ENCODE assay signal across 10 mouse cellular contexts in the genomic region with DNA sequence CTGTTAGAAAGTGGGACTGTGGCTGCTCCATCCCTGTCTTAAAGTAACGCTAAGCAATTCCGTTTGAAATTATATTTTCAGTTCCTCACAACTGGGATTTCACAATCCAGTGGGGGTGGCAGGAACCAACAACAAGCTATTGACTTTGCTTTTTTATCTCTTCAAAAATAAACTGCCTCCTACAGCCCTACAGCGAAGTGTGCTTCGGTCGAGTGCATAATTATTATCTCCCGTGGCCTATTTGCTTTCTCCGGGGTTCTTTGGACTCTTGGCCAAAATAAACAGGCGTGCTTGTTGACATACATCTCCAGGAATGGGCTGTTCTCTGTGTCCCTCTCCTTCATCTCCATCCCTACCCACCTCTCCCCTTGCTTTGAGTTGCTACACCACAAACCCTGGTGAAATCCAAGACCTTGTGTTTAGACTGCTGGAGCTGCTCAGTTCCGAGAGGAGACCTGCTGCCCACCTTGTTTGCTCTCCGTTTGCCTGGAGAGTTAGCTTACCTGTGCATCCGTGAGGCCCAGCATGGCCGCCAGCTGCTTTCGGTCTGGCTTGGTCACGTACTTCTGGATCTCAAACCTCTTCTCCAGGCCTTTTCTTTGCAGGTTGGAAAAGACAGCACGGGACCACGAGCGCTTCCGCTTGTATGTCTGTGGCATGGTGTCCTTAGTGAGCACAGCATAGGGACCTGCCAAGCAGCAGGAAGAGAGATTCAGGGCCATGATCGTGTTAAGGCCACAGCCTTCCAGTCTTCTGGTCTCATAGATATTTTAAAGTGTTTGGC. TPM values are rescaled to one million over a fixed set of nuclear protein-coding genes. Genes with fewer than 3 reads are reported as not detected.
DNase-seq lines count a peak whose midpoint lies in the region; ATAC-seq lines count a peak whose summit lies in the region.
"Had no signal": no experiment of that assay in that cellular context is flagged by ENCODE, and none has a peak within 500 bp of the region (broad histone marks: within the 10 kb centered on the region; RNA-seq: fewer than 3 reads in every experiment).

No protein-coding gene starts in this region.

- H3K36me3 ChIP-seq in midbrain, embryonic 11.5 days (ENCODE audit: control insufficient read depth, insufficient read depth, low read length), result no peaks in the 10 kb centered on the region
- H3K36me3 ChIP-seq in midbrain, embryonic 13.5 days, result no peaks in the 10 kb centered on the region
- no peaks in the 10 kb centered on the region for H3K36me3 ChIP-seq in heart, embryonic 13.5 days
- H3K36me3 ChIP-seq in liver, embryonic 15.5 days (replicated peaks), result no peaks in the 10 kb centered on the region
- H3K36me3 ChIP-seq in stomach, embryonic 14.5 days (ENCODE audit: control insufficient read depth, insufficient read depth, low read length), result no peaks in the 10 kb centered on the region
- H3K36me3 ChIP-seq in forebrain, embryonic 11.5 days (ENCODE audit: control insufficient read depth, insufficient read depth, low read length), result no peaks in the 10 kb centered on the region
- H3K36me3 ChIP-seq: midbrain, embryonic 12.5 days had no signal

- H3K9ac ChIP-seq in midbrain, embryonic 11.5 days (ENCODE audit: low read length), result no peak overlapping the region
- no peak overlapping the region for H3K9ac ChIP-seq in midbrain, embryonic 13.5 days (replicated peaks)
- peak overlapping the region; percentile 87; the same call in 1 of the 2 replicates for H3K9ac ChIP-seq in heart, embryonic 13.5 days
- no peak overlapping the region; the same call in 1 of the 2 replicates for H3K9ac ChIP-seq in liver, embryonic 15.5 days
- peak overlapping the region; percentile 28; the same call in 1 of the 2 replicates for H3K9ac ChIP-seq in stomach, embryonic 14.5 days (replicated peaks; ENCODE audit: low read depth, low read length)
- no peak overlapping the region for H3K9ac ChIP-seq in forebrain, embryonic 11.5 days (ENCODE audit: low read length)
- H3K9ac ChIP-seq: forebrain, embryonic 13.5 days; midbrain, embryonic 12.5 days had no signal

- H3K4me2 ChIP-seq in midbrain, embryonic 11.5 days, result no peak overlapping the region
- no peak overlapping the region for H3K4me2 ChIP-seq in midbrain, embryonic 13.5 days (replicated peaks)
- peak overlapping the region; percentile 78 for H3K4me2 ChIP-seq in heart, embryonic 13.5 days
- H3K4me2 ChIP-seq in liver, embryonic 15.5 days, result peak overlapping the region; percentile 89
- H3K4me2 ChIP-seq in stomach, embryonic 14.5 days (replicated peaks; ENCODE audit: low read depth, low read length), result peak overlapping the region; percentile 28
- no peak overlapping the region for H3K4me2 ChIP-seq in forebrain, embryonic 11.5 days (ENCODE audit: low read depth, low read length, severe bottlenecking)
- H3K4me2 ChIP-seq: forebrain, embryonic 13.5 days; midbrain, embryonic 12.5 days had no signal

- peak; percentile 96 for DNase-seq in midbrain, embryonic 11.5 days (ENCODE audit: low spot score, missing footprints)
- no peak for DNase-seq in thymus, postnatal 25 days
- no peak for DNase-seq in ovary, adult 18-20 months (ENCODE audit: low spot score)
- DNase-seq in forebrain, embryonic 11.5 days (ENCODE audit: low spot score), result no peak

- no peaks in the 10 kb centered on the region for H3K9me3 ChIP-seq in midbrain, embryonic 11.5 days (ENCODE audit: control insufficient read depth, low read length)
- H3K9me3 ChIP-seq in midbrain, embryonic 13.5 days, result no peaks in the 10 kb centered on the region
- H3K9me3 ChIP-seq in heart, embryonic 13.5 days, result no peaks in the 10 kb centered on the region
- no peaks in the 10 kb centered on the region for H3K9me3 ChIP-seq in liver, embryonic 15.5 days (replicated peaks)
- H3K9me3 ChIP-seq in stomach, embryonic 14.5 days (ENCODE audit: control insufficient read depth, low read depth, low read length), result no peaks in the 10 kb centered on the region
- no peaks in the 10 kb centered on the region for H3K9me3 ChIP-seq in forebrain, embryonic 11.5 days (ENCODE audit: control insufficient read depth, low read length)
- H3K9me3 ChIP-seq: forebrain, embryonic 13.5 days; midbrain, embryonic 12.5 days had no signal

- no peak for ATAC-seq in midbrain, embryonic 11.5 days (ENCODE audit: low FRiP score)
- no peak for ATAC-seq in midbrain, embryonic 13.5 days
- no peak for ATAC-seq in heart, embryonic 13.5 days (ENCODE audit: extremely low read depth, insufficient number of reproducible peaks, low FRiP score, low TSS enrichment)
- no peak for ATAC-seq in liver, embryonic 15.5 days (ENCODE audit: insufficient read depth)
- no peak for ATAC-seq in stomach, embryonic 14.5 days (ENCODE audit: insufficient number of reproducible peaks, insufficient read depth, low FRiP score, low read depth)
- no peak for ATAC-seq in forebrain, embryonic 11.5 days (replicated peaks; ENCODE audit: low FRiP score)
- ATAC-seq: forebrain, embryonic 13.5 days had no signal

- peaks cover 86% of the 10 kb centered on the region for H3K27me3 ChIP-seq in midbrain, embryonic 11.5 days (ENCODE audit: control insufficient read depth, insufficient read depth, low read length)
- peaks cover 98% of the 10 kb centered on the region for H3K27me3 ChIP-seq in midbrain, embryonic 13.5 days
- H3K27me3 ChIP-seq in heart, embryonic 13.5 days (replicated peaks), result peaks cover 93% of the 10 kb centered on the region
- H3K27me3 ChIP-seq in liver, embryonic 15.5 days, result peaks cover 100% of the 10 kb centered on the region
- peaks cover 60% of the 10 kb centered on the region for H3K27me3 ChIP-seq in stomach, embryonic 14.5 days (ENCODE audit: control insufficient read depth, insufficient read depth, low read length)
- H3K27me3 ChIP-seq in forebrain, embryonic 11.5 days (ENCODE audit: control insufficient read depth, insufficient read depth, low read length), result peaks cover 93% of the 10 kb centered on the region

- peaks cover 16% of the 10 kb centered on the region for H3K4me1 ChIP-seq in midbrain, embryonic 11.5 days (ENCODE audit: control insufficient read depth, insufficient read depth, low read length)
- H3K4me1 ChIP-seq in midbrain, embryonic 13.5 days (replicated peaks), result peaks cover 31% of the 10 kb centered on the region
- H3K4me1 ChIP-seq in heart, embryonic 13.5 days, result peaks cover 47% of the 10 kb centered on the region
- H3K4me1 ChIP-seq in liver, embryonic 15.5 days (replicated peaks), result peaks cover 38% of the 10 kb centered on the region
- peaks cover 10% of the 10 kb centered on the region for H3K4me1 ChIP-seq in stomach, embryonic 14.5 days (ENCODE audit: control insufficient read depth, insufficient read depth, low read length)
- peaks cover 7% of the 10 kb centered on the region; the same call in 1 of the 2 replicates for H3K4me1 ChIP-seq in forebrain, embryonic 11.5 days (replicated peaks; ENCODE audit: control insufficient read depth, insufficient read depth, low read length)

- H3K4me3 ChIP-seq in midbrain, embryonic 11.5 days (ENCODE audit: low read depth, low read length), result no peak overlapping the region
- no peak overlapping the region for H3K4me3 ChIP-seq in midbrain, embryonic 13.5 days (replicated peaks)
- H3K4me3 ChIP-seq in heart, embryonic 13.5 days, result peak overlapping the region; percentile 63
- H3K4me3 ChIP-seq in liver, embryonic 15.5 days (replicated peaks), result peak overlapping the region; percentile 64
- H3K4me3 ChIP-seq in stomach, embryonic 14.5 days (ENCODE audit: low read depth, low read length), result peak overlapping the region; percentile 57
- no peak overlapping the region for H3K4me3 ChIP-seq in forebrain, embryonic 11.5 days (ENCODE audit: low read depth, low read length)
- H3K4me3 ChIP-seq: forebrain, embryonic 13.5 days; midbrain, embryonic 12.5 days had no signal

- WGBS in midbrain, embryonic 11.5 days, result 1% methylated on average over 19 of the region's 19 CpGs
- 2% methylated on average over 19 of the region's 19 CpGs for whole genome bisulfite sequencing in midbrain, embryonic 13.5 days
- WGBS in heart, embryonic 13.5 days, result 11% methylated on average over 19 of the region's 19 CpGs
- 35% methylated on average over 19 of the region's 19 CpGs for WGBS in liver, embryonic 15.5 days (ENCODE audit: insufficient replicate concordance)
- WGBS in stomach, embryonic 14.5 days, result 10% methylated on average over 19 of the region's 19 CpGs
- 2% methylated on average over 19 of the region's 19 CpGs for WGBS in forebrain, embryonic 11.5 days

- no peak overlapping the region for H3K27ac ChIP-seq in midbrain, embryonic 11.5 days (ENCODE audit: low read depth, low read length)
- H3K27ac ChIP-seq in midbrain, embryonic 13.5 days, result no peak overlapping the region
- H3K27ac ChIP-seq in heart, embryonic 13.5 days (replicated peaks), result no peak overlapping the region
- 0 out of 2 replicates have a peak overlapping the region, but pooled peaks have one; percentile 24 for H3K27ac ChIP-seq in liver, embryonic 15.5 days (replicated peaks)
- H3K27ac ChIP-seq in stomach, embryonic 14.5 days (ENCODE audit: low read length), result peak overlapping the region; percentile 15; the same call in 1 of the 2 replicates
- no peak overlapping the region for H3K27ac ChIP-seq in forebrain, embryonic 11.5 days (ENCODE audit: low read depth, low read length)
- H3K27ac ChIP-seq: forebrain, embryonic 13.5 days; midbrain, embryonic 12.5 days had no signal

RNA-seq across cellular contexts. Expression of a gene that starts 2.9 kb away (rescaled TPM):
- polyA plus RNA-seq in midbrain, embryonic 11.5 days (2014; fragmentation: Nextera tagmentation; extraction: Ambion mirVana), result 2.2 and 2.7 TPM in 2 replicates
- polyA plus RNA-seq in midbrain, embryonic 13.5 days (2015; fragmentation: Nextera tagmentation; extraction: Ambion mirVana), result 1.1 and 1.4 TPM in 2 replicates
- polyA plus RNA-seq in heart, embryonic 13.5 days (2015; fragmentation: Nextera tagmentation; extraction: Ambion mirVana), result 7.6 and 8.1 TPM in 2 replicates
- 8.1 and 8.4 TPM in 2 replicates for polyA plus RNA-seq in liver, embryonic 15.5 days (2015; fragmentation: Nextera tagmentation; extraction: Ambion mirVana)
- polyA plus RNA-seq in stomach, embryonic 14.5 days (2014; fragmentation: Nextera tagmentation; extraction: Ambion mirVana), result 10.8 and 12.7 TPM in 2 replicates
- polyA plus RNA-seq in forebrain, embryonic 11.5 days (2014; fragmentation: Nextera tagmentation; extraction: Ambion mirVana), result 3.0 and 4.6 TPM in 2 replicates

Comparison
In these comparisons a context has a peak if more than half of its experiments do, and no peak if none do; other contexts are left out.
1. H3K27ac ChIP-seq: peak in liver, embryonic 15.5 days (single experiment) and stomach, embryonic 14.5 days (single experiment); none in midbrain, embryonic 11.5 days (single experiment), midbrain, embryonic 13.5 days (single experiment), heart, embryonic 13.5 days (single experiment) and forebrain, embryonic 11.5 days (single experiment).
2. H3K4me2 ChIP-seq: peak in heart, embryonic 13.5 days (single experiment), liver, embryonic 15.5 days (single experiment) and stomach, embryonic 14.5 days (single experiment); none in midbrain, embryonic 11.5 days (single experiment), midbrain, embryonic 13.5 days (single experiment) and forebrain, embryonic 11.5 days (single experiment).
3. H3K4me3 ChIP-seq: peak in heart, embryonic 13.5 days (single experiment), liver, embryonic 15.5 days (single experiment) and stomach, embryonic 14.5 days (single experiment); none in midbrain, embryonic 11.5 days (single experiment), midbrain, embryonic 13.5 days (single experiment) and forebrain, embryonic 11.5 days (single experiment).
4. H3K9ac ChIP-seq: peak in heart, embryonic 13.5 days (single experiment) and stomach, embryonic 14.5 days (single experiment); none in midbrain, embryonic 11.5 days (single experiment), midbrain, embryonic 13.5 days (single experiment), liver, embryonic 15.5 days (single experiment) and forebrain, embryonic 11.5 days (single experiment).